Mouse (Mus musculus): Measurements from ENCODE around the gene Cacnb2.

- TF ChIP-seq ZNF384 (IDR thresholded peaks at IDR 0.05; ENCODE audit: low read depth, low read length): no peak
- TF ChIP-seq MAFK (IDR thresholded peaks at IDR 0.05; ENCODE audit: insufficient read depth, low read depth, low read length): no peak
- no peak for TF ChIP-seq ZC3H11A (IDR thresholded peaks at IDR 0.05; ENCODE audit: borderline replicate concordance, low read depth, low read length)
- TF ChIP-seq CHD2 (IDR thresholded peaks at IDR 0.05; ENCODE audit: low read depth, low read length): no peak
These were observed 238.4 kb downstream of the Cacnb2 start for GRCm38 (mm10) chr2:14841272-14841671.

Data from ES-E14 (cell line).